Mouse (Mus musculus) spleen, adult 2 months (tissue): ENCODE data around the gene 1700020L24Rik.
A peak's percentile ranks its signal among the peaks of the same experiment; 100 is the strongest.

Experiments
- CTCF ChIP-seq: fragments of 200-500 bp; IDR thresholded peaks from 2 replicates; pipeline ENCODE4 v1.5.1; 2011; ENCODE audit warnings: mild to moderate bottlenecking, inconsistent platforms; ENCODE audit not compliant: insufficient read depth, insufficient read length, insufficient replicate concordance; ENCODE audit errors: extremely low read depth
- POLR2A ChIP-seq: fragments of 200-500 bp; IDR thresholded peaks from 2 replicates; pipeline ENCODE4 v1.6.1; 2011; ENCODE audit warnings: low read depth, low read length, inconsistent platforms

- TF ChIP-seq CTCF: peak; percentile 99
- TF ChIP-seq POLR2A: peak; percentile 19; the same call in 1 of the 2 replicates
Observed at GRCm38 (mm10) chr11:83440081-83441064, 2.9 kb downstream of the 1700020L24Rik start.
